Comparison of ENCODE assay signal across 8 mouse cellular contexts in the genomic region with DNA sequence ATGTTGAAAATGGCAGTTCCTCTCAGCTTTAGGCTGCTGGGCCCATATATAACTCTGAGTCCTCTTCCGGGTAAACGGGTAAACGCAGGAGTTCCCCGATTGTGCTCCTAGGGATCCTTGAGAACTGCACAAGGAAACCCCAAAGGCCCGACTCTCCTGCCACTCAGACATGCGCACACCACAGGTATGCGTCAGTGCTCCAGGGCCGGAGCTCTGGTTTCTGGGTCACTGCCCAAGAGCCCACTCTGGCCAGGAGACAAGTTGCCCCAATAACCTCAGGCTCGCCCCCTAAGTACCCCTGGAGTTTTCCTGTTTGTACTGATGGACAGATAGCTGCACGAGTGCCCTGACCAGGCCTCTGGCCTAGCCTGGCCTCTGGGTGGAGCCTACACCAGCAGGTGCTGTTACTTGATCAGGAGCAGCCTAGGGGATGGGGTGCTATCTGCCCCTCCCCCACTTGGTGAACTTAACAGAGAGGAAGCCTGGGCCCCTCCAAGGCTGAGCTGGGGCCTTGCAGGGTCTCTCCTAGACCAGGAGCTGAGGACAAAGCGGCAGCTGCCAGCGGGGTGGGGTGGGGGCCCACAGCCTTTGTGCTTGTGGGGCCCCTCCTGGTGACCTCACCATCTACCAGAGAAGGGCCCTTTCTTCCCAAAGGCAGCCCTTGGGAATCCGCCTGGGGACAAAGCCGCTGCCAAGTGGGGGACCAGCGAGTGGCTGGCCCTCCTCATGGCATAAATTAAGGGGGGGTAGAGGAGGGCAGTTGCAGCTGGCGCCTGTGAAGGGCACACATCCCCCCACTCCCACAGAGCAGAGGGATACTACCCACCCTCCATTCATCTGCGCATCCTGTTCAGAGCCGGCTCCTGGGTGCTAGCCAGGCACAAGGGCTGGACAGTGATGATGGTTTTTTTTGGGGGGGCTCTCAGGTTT. TPM values are rescaled to one million over a fixed set of nuclear protein-coding genes. Genes with fewer than 3 reads are reported as not detected.
DNase-seq lines count a peak whose midpoint lies in the region; ATAC-seq and TF ChIP-seq lines count a peak whose summit lies in the region.

No protein-coding gene starts in this region.

- no peak for TF ChIP-seq CTCF in thymus, adult 2 months (IDR thresholded peaks at IDR 0.05; ENCODE audit: borderline replicate concordance, control insufficient read depth, extremely low read depth, insufficient read depth, low read length, poor library complexity)
- TF ChIP-seq CTCF in kidney, adult 2 months (conservative IDR thresholded peaks at IDR 0.05; ENCODE audit: insufficient read depth, insufficient read length, low read depth, low read length), result no peak

- H3K4me2 ChIP-seq in embryonic facial prominence, embryonic 13.5 days, result peak overlapping the region; percentile 39
- peak overlapping the region; percentile 30 for H3K4me2 ChIP-seq in liver, embryonic 12.5 days

- H3K9me3 ChIP-seq in embryonic facial prominence, embryonic 13.5 days, result no peaks in the 10 kb centered on the region
- no peaks in the 10 kb centered on the region for H3K9me3 ChIP-seq in liver, embryonic 12.5 days (replicated peaks)

- no peak overlapping the region for H3K4me3 ChIP-seq in thymus, adult 2 months (ENCODE audit: control insufficient read depth, insufficient read depth, low read length)
- no peak overlapping the region for H3K4me3 ChIP-seq in embryonic facial prominence, embryonic 13.5 days
- H3K4me3 ChIP-seq in kidney, adult 2 months (ENCODE audit: insufficient read depth, low read depth, low read length), result no peak overlapping the region
- H3K4me3 ChIP-seq in liver, embryonic 12.5 days, result no peak overlapping the region

- peak overlapping the region; percentile 55; the same call in 1 of the 2 replicates for H3K9ac ChIP-seq in embryonic facial prominence, embryonic 13.5 days
- H3K9ac ChIP-seq in liver, embryonic 12.5 days, result peak overlapping the region; percentile 14; the same call in 1 of the 2 replicates

- H3K27me3 ChIP-seq in thymus, adult 2 months (ENCODE audit: control insufficient read depth, insufficient read depth, low read length), result no peaks in the 10 kb centered on the region; the same call in 1 of the 2 replicates
- H3K27me3 ChIP-seq in embryonic facial prominence, embryonic 13.5 days, result no peaks in the 10 kb centered on the region
- no peaks in the 10 kb centered on the region for H3K27me3 ChIP-seq in kidney, adult 2 months (replicated peaks; ENCODE audit: control insufficient read depth, insufficient read depth, low read length)
- peaks cover 4% of the 10 kb centered on the region; the same call in 1 of the 2 replicates for H3K27me3 ChIP-seq in liver, embryonic 12.5 days (replicated peaks)

- TF ChIP-seq POLR2A in thymus, adult 2 months (IDR thresholded peaks at IDR 0.05; ENCODE audit: control insufficient read depth, extremely low read depth, insufficient read depth, low read length, poor library complexity), result no peak
- TF ChIP-seq POLR2A in kidney, adult 2 months (IDR thresholded peaks at IDR 0.05; ENCODE audit: low read depth, low read length), result no peak

- no peaks in the 10 kb centered on the region for H3K36me3 ChIP-seq in thymus, adult 2 months (ENCODE audit: control insufficient read depth, insufficient read depth, low read length)
- no peaks in the 10 kb centered on the region for H3K36me3 ChIP-seq in embryonic facial prominence, embryonic 13.5 days
- no peaks in the 10 kb centered on the region for H3K36me3 ChIP-seq in kidney, adult 2 months (ENCODE audit: control insufficient read depth, insufficient read depth, low read length)
- H3K36me3 ChIP-seq in liver, embryonic 12.5 days, result no peaks in the 10 kb centered on the region

- peaks cover 64% of the 10 kb centered on the region for H3K4me1 ChIP-seq in thymus, adult 2 months (replicated peaks; ENCODE audit: control insufficient read depth, insufficient read depth, low read length)
- peaks cover 38% of the 10 kb centered on the region for H3K4me1 ChIP-seq in embryonic facial prominence, embryonic 13.5 days
- H3K4me1 ChIP-seq in kidney, adult 2 months (ENCODE audit: control insufficient read depth, insufficient read depth, low read length), result peaks cover 33% of the 10 kb centered on the region
- H3K4me1 ChIP-seq in liver, embryonic 12.5 days, result peaks cover 40% of the 10 kb centered on the region

- no peak for DNase-seq in thymus, adult 2 months
- DNase-seq in thymus, postnatal 10 days (ENCODE audit: low spot score in 2 of 2), result no peak
- peak; percentile 32 for DNase-seq in kidney, adult 2 months
- DNase-seq in right cerebral cortex, postnatal 10 days (ENCODE audit: low spot score in 2 of 2), result peak; percentile 90 to 92
- DNase-seq in ovary, postnatal 10 days (ENCODE audit: low spot score), result no peak
- DNase-seq in urinary bladder, adult 2 months (ENCODE audit: low spot score), result no peak

- 87% methylated on average over 18 of the region's 18 CpGs for WGBS in thymus, adult 2 months
- WGBS in embryonic facial prominence, embryonic 13.5 days, result 33% methylated on average over 18 of the region's 18 CpGs
- 53% methylated on average over 18 of the region's 18 CpGs for WGBS in kidney, adult 2 months
- 46% methylated on average over 18 of the region's 18 CpGs for WGBS in liver, embryonic 12.5 days (ENCODE audit: insufficient replicate concordance)

- peak; percentile 60 for ATAC-seq in embryonic facial prominence, embryonic 13.5 days (ENCODE audit: insufficient number of reproducible peaks, insufficient read depth, low FRiP score, low TSS enrichment, low read depth)
- ATAC-seq in liver, embryonic 12.5 days, result peak; percentile 16; the same call in 1 of the 2 replicates

- peak overlapping the region; percentile 5; the same call in 1 of the 2 replicates for H3K27ac ChIP-seq in thymus, adult 2 months (ENCODE audit: control insufficient read depth, insufficient read depth, low read length)
- peak overlapping the region; percentile 64 for H3K27ac ChIP-seq in embryonic facial prominence, embryonic 13.5 days
- peak overlapping the region; percentile 81 for H3K27ac ChIP-seq in kidney, adult 2 months (ENCODE audit: insufficient read depth, low read depth, low read length)
- H3K27ac ChIP-seq in liver, embryonic 12.5 days, result peak overlapping the region; percentile 49; the same call in 1 of the 2 replicates

RNA-seq across cellular contexts. Expression of gene Trmt61a, which starts 15.7 kb away (rescaled TPM):
- 40.4 and 47.2 TPM in 2 replicates for polyA plus RNA-seq in thymus, adult 2 months (2012; rRNA removed)
- polyA plus RNA-seq in embryonic facial prominence, embryonic 13.5 days (2015; fragmentation: Nextera tagmentation; extraction: Ambion mirVana), result 12.5 and 13.7 TPM in 2 replicates
- polyA plus RNA-seq in kidney, adult 2 months (2012; rRNA removed), result 12.4 and 16.9 TPM in 2 replicates
- polyA plus RNA-seq in liver, embryonic 12.5 days (2016; fragmentation: Nextera tagmentation; extraction: Ambion mirVana), result 19.4 and 20.9 TPM in 2 replicates
- 17.1 and 25.1 TPM in 2 replicates for polyA plus RNA-seq in urinary bladder, adult 2 months (2012; rRNA removed)

RNA-seq across cellular contexts. Expression of gene Bag5, which starts 19.5 kb away (rescaled TPM):
- polyA plus RNA-seq in thymus, adult 2 months (2012; rRNA removed), result 12.8 and 16.6 TPM in 2 replicates
- polyA plus RNA-seq in embryonic facial prominence, embryonic 13.5 days (2015; fragmentation: Nextera tagmentation; extraction: Ambion mirVana), result 64.5 and 67.3 TPM in 2 replicates
- polyA plus RNA-seq in kidney, adult 2 months (2012; rRNA removed), result 11.3 and 14.6 TPM in 2 replicates
- 28.4 and 28.5 TPM in 2 replicates for polyA plus RNA-seq in liver, embryonic 12.5 days (2016; fragmentation: Nextera tagmentation; extraction: Ambion mirVana)
- polyA plus RNA-seq in urinary bladder, adult 2 months (2012; rRNA removed), result 30.4 and 32.8 TPM in 2 replicates

RNA-seq across cellular contexts. Expression of gene Apopt1, which starts 19.5 kb away (rescaled TPM):
- 32.3 and 38.8 TPM in 2 replicates for polyA plus RNA-seq in thymus, adult 2 months (2012; rRNA removed)
- polyA plus RNA-seq in embryonic facial prominence, embryonic 13.5 days (2015; fragmentation: Nextera tagmentation; extraction: Ambion mirVana), result 57.1 and 66.0 TPM in 2 replicates
- 63.8 and 68.4 TPM in 2 replicates for polyA plus RNA-seq in kidney, adult 2 months (2012; rRNA removed)
- polyA plus RNA-seq in liver, embryonic 12.5 days (2016; fragmentation: Nextera tagmentation; extraction: Ambion mirVana), result 36.3 and 36.5 TPM in 2 replicates
- polyA plus RNA-seq in urinary bladder, adult 2 months (2012; rRNA removed), result 47.1 and 50.6 TPM in 2 replicates

RNA-seq across cellular contexts. Expression of gene Ckb, which starts 21.5 kb away (rescaled TPM):
- 107 and 119 TPM in 2 replicates for polyA plus RNA-seq in thymus, adult 2 months (2012; rRNA removed)
- 118 and 135 TPM in 2 replicates for polyA plus RNA-seq in embryonic facial prominence, embryonic 13.5 days (2015; fragmentation: Nextera tagmentation; extraction: Ambion mirVana)
- 280 and 340 TPM in 2 replicates for polyA plus RNA-seq in kidney, adult 2 months (2012; rRNA removed)
- 54.1 and 54.6 TPM in 2 replicates for polyA plus RNA-seq in liver, embryonic 12.5 days (2016; fragmentation: Nextera tagmentation; extraction: Ambion mirVana)
- 2,258 and 2,468 TPM in 2 replicates for polyA plus RNA-seq in urinary bladder, adult 2 months (2012; rRNA removed)

Comparison
In these comparisons a context has a peak if more than half of its experiments do, and no peak if none do; other contexts are left out.
1. DNase-seq: peak in kidney, adult 2 months (single experiment) and right cerebral cortex, postnatal 10 days (2 of 2); none in thymus, adult 2 months (single experiment), thymus, postnatal 10 days (0 of 2), ovary, postnatal 10 days (single experiment) and urinary bladder, adult 2 months (single experiment).
2. H3K27ac ChIP-seq: peak in every context shown above with its lines; median percentile 81 in kidney, adult 2 months; 64 in embryonic facial prominence, embryonic 13.5 days; 49 in liver, embryonic 12.5 days; 5 in thymus, adult 2 months.